Mouse (Mus musculus) ES-Bruce4 (cell line): ENCODE measurements at regions not wholly inside any gene's neighbourhood (a gene's known extent, or its start where the extent isn't known, plus 50 kb on each side); places are given as distances from the start of the nearest gene placed in this dataset.

Experiments used
- CTCF ChIP-seq: IDR thresholded peaks from one replicate; pipeline ENCODE4 v1.8.1; 2011; ENCODE audit warnings: low read depth, low read length
- POLR2A ChIP-seq: IDR thresholded peaks from one replicate; pipeline ENCODE4 v1.8.1; 2011; ENCODE audit warnings: low read length; ENCODE audit not compliant: insufficient read depth

GRCm38 (mm10) chr8:127914086-127914485, 444.3 kb upstream of the Nrp1 start:
- TF ChIP-seq CTCF (no peak), POLR2A (no peak)
